Mouse (Mus musculus): ENCODE data around the gene Sds. TPM values are rescaled to one million over a fixed set of nuclear protein-coding genes. Genes with fewer than 3 reads are reported as not detected.

Gene Sds
- total RNA-seq, 4 experiments from 2014 or later = 0.45 to 0.99 (median 0.60) TPM

DNA sequence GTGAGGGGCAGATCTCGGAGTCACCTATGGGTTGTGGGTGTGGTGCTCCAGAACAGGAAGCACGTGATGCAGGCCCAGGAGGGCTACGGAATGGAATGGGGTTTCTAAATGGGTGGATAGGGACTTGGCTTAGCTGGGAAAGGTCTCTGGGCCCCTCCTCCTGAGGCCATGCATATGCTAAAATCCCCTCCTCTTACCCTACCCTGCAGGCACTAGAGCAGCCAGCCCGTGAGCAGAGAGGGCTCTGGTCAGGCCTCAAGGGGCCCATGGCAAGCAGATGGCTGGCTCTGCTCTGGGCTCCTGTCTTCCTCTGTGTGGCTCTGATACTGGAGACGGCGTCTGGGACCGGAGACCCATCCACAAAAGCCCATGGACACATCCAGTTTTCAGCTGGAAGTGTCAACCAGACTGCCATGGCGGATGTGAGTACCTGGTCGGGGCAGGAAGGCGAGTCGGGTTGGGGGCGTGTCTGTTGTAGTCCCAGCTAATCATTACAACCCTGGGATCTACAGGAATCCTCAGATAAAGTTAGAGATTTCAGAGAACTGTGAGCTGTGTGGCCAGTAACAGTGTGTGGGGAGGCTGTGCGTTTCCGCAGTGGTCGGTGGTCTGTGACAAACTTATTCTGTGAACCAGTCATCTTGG is 36.7 kb downstream of the Sds start:
- DNase-seq (ENCODE audit: low spot score in 2 of 2) = no peak

DNA sequence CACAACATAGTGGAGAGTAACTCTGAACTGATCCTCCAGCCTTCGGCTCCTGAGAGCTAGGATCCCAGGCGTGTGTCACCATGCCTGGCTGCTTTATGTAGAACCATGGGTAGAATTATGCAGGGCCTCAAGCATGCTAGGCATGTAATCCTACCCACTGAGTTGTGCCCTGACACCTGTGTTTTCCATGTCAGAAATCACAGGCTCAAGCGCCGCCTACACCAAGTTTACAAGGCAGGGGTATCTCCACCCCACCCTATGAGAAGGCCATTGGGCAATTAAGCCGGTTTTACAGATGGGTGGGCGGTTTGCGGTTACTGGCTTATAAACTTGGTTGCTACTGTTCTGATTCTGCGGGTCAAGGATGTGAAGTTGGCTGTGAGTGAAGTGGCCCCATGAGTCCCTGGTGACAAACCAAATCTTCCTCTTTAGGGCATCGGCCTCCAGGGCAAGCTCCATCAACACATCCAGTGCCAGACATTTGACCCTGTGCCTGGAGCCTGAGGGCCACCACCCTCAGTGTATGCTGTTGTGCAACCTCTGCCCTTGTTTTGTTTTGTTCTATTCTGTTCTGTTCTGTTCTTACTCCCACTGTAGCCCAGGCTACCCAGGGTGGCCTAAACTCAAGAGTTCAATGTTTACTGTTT is 37.8 kb downstream of the Sds start:
- DNase-seq (ENCODE audit: low spot score in 2 of 2) = no peak

DNA sequence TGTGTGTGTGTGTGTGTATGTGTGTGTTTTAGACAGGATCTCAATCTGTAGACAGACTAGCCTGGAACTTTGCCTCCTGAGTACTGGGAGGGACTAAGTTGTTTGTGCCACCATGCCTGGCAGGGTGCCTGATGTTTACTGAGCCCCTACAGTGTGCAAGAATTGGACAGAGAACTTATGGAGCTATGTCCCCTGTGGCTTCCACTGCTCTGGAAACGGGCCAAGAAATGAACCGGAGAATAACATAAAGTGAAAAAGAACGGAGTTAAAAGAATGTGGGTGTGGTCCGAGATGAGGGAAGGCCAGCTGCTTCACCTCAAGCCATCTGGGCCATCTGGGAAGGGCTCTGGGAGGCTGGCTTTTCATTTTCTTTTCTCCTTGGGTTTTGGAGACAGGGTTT is 38.4 kb downstream of the Sds start:
- no peak for DNase-seq (ENCODE audit: low spot score in 2 of 2)

DNA sequence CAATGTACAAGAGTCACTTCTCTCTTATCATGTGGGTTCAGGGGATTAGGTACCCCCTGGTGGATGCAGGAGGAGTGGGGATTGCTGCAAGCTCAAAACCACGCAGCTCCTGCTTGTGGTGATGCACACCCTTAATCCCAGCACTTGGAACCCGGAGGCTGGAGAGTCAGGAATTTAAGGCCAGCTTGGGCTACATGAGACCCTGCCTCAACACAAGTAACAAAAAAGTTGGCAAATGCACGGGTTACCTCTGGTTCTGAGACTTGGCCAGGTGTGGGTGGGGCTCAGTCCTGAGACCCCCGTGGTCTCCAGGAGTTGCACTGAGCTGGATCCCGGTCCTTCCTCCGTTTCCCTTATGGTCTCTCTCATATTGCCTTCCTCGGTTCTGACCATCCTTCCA is 39.1 kb downstream of the Sds start:
- DNase-seq (ENCODE audit: low spot score in 2 of 2) = no peak

- no peak for DNase-seq (ENCODE audit: low spot score in 2 of 2)
These were observed 40.1 kb downstream of the Sds start for GRCm38 (mm10) chr5:120516221-120516984.

DNA sequence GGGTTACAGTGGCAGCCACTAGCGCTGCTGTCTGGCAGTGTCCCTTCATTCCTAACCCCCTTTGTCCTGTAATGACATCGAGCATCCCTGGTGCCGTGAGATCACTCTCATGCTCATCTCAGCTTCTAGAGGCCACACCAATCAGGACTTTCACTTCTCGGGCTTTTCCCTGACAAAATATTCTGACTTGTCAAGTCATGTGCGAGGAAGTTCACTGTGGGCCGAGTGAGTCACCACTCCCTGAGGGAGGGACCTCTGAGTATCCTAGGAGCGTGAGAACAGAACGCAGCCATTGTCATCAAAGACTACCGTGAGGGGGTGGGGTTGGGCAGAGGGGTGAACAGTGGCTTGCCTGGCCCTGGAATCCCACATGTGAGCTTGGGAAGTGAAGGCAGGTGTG is 41.2 kb downstream of the Sds start:
- DNase-seq (ENCODE audit: low spot score in 2 of 2) = peak; percentile 52 to 67

DNA sequence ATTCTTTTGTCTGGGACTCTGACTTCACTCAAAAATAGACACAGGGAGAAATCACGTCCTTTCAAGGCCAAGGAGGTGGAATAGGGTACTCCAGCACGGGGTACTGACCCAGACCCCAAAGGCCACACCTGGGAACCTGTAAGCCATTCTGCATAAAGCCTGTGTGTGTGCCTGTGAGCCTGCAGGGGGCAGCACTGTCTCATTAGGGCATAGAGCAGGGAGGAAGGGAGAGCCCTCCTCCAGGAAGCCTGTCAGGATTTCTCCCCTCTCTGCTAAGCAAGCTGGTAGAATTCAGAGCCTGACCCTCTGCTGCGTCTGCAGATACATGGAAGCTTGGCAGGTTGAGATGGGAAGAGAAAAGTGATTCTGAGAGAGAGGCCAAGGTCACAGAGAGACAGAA is 46.3 kb downstream of the Sds start:
- no peak for DNase-seq (ENCODE audit: low spot score in 2 of 2)

GRCm38 (mm10) chr5:120524736-120525135 is 48.4 kb downstream of the Sds start:
- no peak for DNase-seq (ENCODE audit: low spot score in 2 of 2)

GRCm38 (mm10) chr5:120525737-120526136 is 49.4 kb downstream of the Sds start:
- no peak for DNase-seq (ENCODE audit: low spot score in 2 of 2)

GRCm38 (mm10) chr5:120526311-120526710 is 50.0 kb downstream of the Sds start:
- no peak for DNase-seq (ENCODE audit: low spot score in 2 of 2)

DNA sequence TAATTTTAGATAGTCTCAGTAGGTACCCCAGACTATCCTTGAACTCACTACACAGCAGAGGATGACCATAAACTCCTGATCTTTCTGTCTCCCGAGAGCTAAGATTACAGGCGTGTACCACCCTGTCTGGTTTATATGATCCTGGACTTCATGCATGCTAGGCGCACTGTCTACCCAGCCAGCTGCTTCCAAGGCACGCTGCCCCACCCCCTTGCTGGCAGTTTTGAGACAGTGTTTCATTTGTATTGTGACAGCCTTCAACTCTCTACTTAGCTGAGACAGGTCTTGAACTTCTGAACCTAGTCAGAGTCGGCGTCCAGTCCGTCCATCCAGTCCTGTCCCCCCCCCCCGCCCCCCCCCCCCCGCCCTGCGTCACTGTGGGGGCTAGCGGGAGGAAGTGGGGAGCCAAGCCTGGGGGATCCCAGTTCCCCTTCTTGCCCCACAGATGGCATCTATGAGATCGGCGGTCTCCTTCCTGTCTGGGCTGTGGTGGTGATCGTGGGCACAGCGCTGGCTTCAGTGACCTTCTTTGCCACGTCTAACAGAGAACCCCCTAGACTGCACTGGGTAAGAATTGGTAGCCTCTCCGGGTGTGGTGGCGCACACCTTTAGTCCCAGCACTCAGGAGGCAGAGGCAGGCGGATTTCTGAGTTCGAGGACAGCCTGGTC is 51.1 kb downstream of the Sds start:
- DNase-seq (ENCODE audit: low spot score in 2 of 2) = no peak

GRCm38 (mm10) chr5:120531631-120532030 is 55.3 kb downstream of the Sds start:
- DNase-seq (ENCODE audit: low spot score in 2 of 2) = no peak

Other genes starting within 250 kb of the Sds start
- not detected for gene Lhx5, start 44.8 kb upstream of the Sds start, total RNA-seq (2022)
- gene Sdsl, start 3.7 kb upstream of the Sds start, total RNA-seq (2022) = under 1 TPM; 0.32 to 0.73 (median 0.66) TPM
- gene Plbd2, start 27.1 kb downstream of the Sds start, total RNA-seq (2022) = 10 to 100 TPM; 40.5 to 44.7 (median 42.1) TPM
- 10 to 100 TPM in 1 of 4 experiments, 1 to 10 TPM in 3; 6.0 to 10.7 (median 6.5) TPM for gene Slc8b1, start 34.6 kb downstream of the Sds start, total RNA-seq (2022)
- 10 to 100 TPM; 39.3 to 42.7 (median 41.5) TPM for gene Tpcn1, start 112.1 kb downstream of the Sds start, total RNA-seq (2022)
- gene Iqcd, start 112.5 kb downstream of the Sds start, total RNA-seq (2022) = not detected
- 1 to 10 TPM; 4.9 to 8.3 (median 6.4) TPM for gene Rita1, start 136.1 kb downstream of the Sds start, total RNA-seq (2022)
- 10 to 100 TPM; 16.7 to 19.7 (median 17.3) TPM for gene Ddx54, start 136.2 kb downstream of the Sds start, total RNA-seq (2022)
- not detected for gene Cfap73, start 157.7 kb downstream of the Sds start, total RNA-seq (2022)
- not detected for gene Rasal1, start 172.3 kb downstream of the Sds start, total RNA-seq (2022)
- 1 to 10 TPM in 1 of 4 experiments, under 1 TPM in 3; 0.22 to 1.3 (median 0.31) TPM for gene Dtx1, start 235.4 kb downstream of the Sds start, total RNA-seq (2022)